Mouse (Mus musculus) liver, adult 2 months (tissue): ENCODE data around the gene Olfr1441. TPM values are rescaled to one million over a fixed set of nuclear protein-coding genes. Genes with fewer than 3 reads are reported as not detected.

Experiments
- DNase-seq: peaks from one replicate; pipeline ENCODE4 v3.0.0-alpha.2; 2011; ENCODE audit warnings: low read depth, low spot score; ENCODE audit errors: extremely low read depth
- H3K27ac ChIP-seq: fragments of 200-500 bp; replicated peaks from 2 replicates; pipeline ENCODE4 v1.5.1; 2012; ENCODE audit warnings: low read depth, mild to moderate bottlenecking, control low read depth, inconsistent platforms, low read length; ENCODE audit not compliant: insufficient read depth
- H3K27me3 ChIP-seq: fragments of 200-500 bp; 2 replicates; pipeline ENCODE4 v1.6.1; 2012; ENCODE audit warnings: mild to moderate bottlenecking, moderate library complexity, low read length, inconsistent platforms; ENCODE audit not compliant: control insufficient read depth, insufficient read depth
- H3K36me3 ChIP-seq: fragments of 200-500 bp; 2 replicates; pipeline ENCODE4 v1.6.1; 2012; ENCODE audit warnings: low read length, inconsistent platforms; ENCODE audit not compliant: control insufficient read depth, insufficient read depth
- H3K4me1 ChIP-seq: fragments of 200-500 bp; 2 replicates; pipeline ENCODE4 v1.6.1; 2011; ENCODE audit warnings: low read length; ENCODE audit not compliant: control insufficient read depth, insufficient read depth
- H3K4me3 ChIP-seq: fragments of 200-500 bp; 2 replicates; pipeline ENCODE4 v1.5.1; 2011; ENCODE audit warnings: low read depth, mild to moderate bottlenecking, control low read depth, low read length, moderate library complexity; ENCODE audit not compliant: insufficient read depth
- H3K79me2 ChIP-seq: fragments of 200-500 bp; 2 replicates; pipeline ENCODE4 v1.6.1; 2012; ENCODE audit warnings: inconsistent platforms, mild to moderate bottlenecking, low read length, moderate library complexity; ENCODE audit not compliant: control insufficient read depth, insufficient read depth
- H3K9ac ChIP-seq: fragments of 200-500 bp; 2 replicates; pipeline ENCODE4 v1.6.1; 2012; ENCODE audit warnings: low read depth, mild to moderate bottlenecking, control low read depth, inconsistent platforms, low read length
- CTCF ChIP-seq: fragments of 200-500 bp; IDR thresholded peaks from 2 replicates; pipeline ENCODE4 v1.5.1; 2011; ENCODE audit warnings: low read depth, low read length, control low read depth
- POLR2A ChIP-seq: fragments of 200-500 bp; IDR thresholded peaks from 2 replicates; pipeline ENCODE4 v1.6.1; 2011; ENCODE audit warnings: low read length, control low read depth; ENCODE audit not compliant: insufficient read depth; ENCODE audit errors: extremely low read depth
- WGBS: fragments of 180-500 bp; shearing (Covaris S2); methylation state at CpG from one replicate; pipeline ENCODE4 v1.1.7; 2018; 5-methylcytosine and 5-hydroxymethylcytosine counted together
- polyA plus RNA-seq: library from polyadenylated mRNA; depleted of rRNA; stranded (reverse); fragments of >200 nt; gene quantifications from 2 replicates; pipeline ENCODE4 v1.2.3, GENCODE M21; 2012; rRNA removed
- total RNA-seq: library from RNA; depleted of rRNA; stranded (reverse); fragments of >200 nt; gene quantifications from 2 replicates; pipeline ENCODE4 v1.2.3, GENCODE M21; 2014; rRNA removed

The Olfr1441 gene
- total RNA-seq = not detected in 2 replicates
- not detected in 2 replicates for polyA plus RNA-seq

DNA sequence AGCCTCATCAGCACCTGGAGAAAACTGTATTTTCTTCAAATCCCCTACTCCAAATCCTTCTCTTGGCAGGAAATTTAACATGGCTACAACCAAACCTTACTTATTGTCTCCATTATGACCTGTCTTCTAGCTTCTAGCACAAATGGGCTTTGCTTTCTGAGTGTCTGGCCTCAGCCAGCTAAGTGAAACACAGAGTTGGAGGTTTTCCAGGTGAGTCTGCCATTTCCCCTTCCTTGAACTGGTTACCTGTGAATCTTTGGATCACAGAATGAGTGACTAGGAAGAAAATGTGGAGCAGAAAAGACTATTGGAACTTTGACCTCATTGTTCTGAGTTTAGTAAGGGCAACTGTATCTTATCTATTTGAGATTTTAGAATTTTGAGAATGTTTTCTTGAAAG is at the start of gene Olfr1441:
Olfr1441 (plus strand) TSS at position 73 of the 400 bp plus-strand sequence.
- no peak within 1 kb of the TSS for H3K27ac ChIP-seq
- no peaks in the 10 kb centered on the region for H3K36me3 ChIP-seq
- H3K9ac ChIP-seq = no peak within 1 kb of the TSS
- no peaks in the 10 kb centered on the region for H3K4me1 ChIP-seq
- TF ChIP-seq CTCF (no peak), POLR2A (no peak)
- no peak for DNase-seq
- H3K27me3 ChIP-seq = no peaks in the 10 kb centered on the region; the same call in 1 of the 2 replicates
- no peak within 1 kb of the TSS for H3K4me3 ChIP-seq
- H3K79me2 ChIP-seq = no peaks in the 10 kb centered on the region

GRCm38 (mm10) chr19:12373004-12373403 is 44.2 kb upstream of the Olfr1441 start:
- no peak for DNase-seq
- Histone ChIP-seq H3K9ac (no peak overlapping the region), H3K79me2 (no peaks in the 10 kb centered on the region), H3K4me3 (no peak overlapping the region), H3K4me1 (no peaks in the 10 kb centered on the region), H3K27ac (no peak overlapping the region), H3K36me3 (no peaks in the 10 kb centered on the region), H3K27me3 (no peaks in the 10 kb centered on the region)
- WGBS = 69% methylated on average over 3 of the region's 3 CpGs
- TF ChIP-seq POLR2A (no peak), CTCF (no peak)

DNA sequence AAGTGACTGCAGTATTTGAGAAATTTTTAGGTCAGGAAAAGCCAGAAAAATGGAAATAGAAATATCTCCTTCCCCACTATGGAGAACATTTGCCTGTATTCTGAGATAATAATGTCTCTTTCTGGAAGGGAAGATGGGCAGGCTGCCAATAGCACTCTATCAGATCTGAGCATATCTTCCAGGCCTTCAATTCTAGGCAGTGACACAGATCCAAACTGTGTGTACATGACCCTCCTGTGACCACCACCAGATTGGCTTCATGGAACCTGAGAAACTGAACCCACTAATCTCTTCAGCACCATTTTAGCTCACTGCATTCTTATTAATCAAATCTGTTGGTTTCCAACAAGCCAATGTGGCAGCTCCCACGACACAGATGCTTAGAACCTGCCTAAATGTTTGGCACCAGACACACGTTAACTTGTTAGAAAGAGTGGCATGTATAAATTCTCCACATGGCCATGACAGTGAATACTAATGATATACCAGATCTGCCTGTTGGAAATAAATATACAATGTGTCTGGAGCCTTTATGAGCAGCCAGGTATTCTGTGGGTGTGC is 42.7 kb upstream of the Olfr1441 start:
- TF ChIP-seq POLR2A = no peak
- TF ChIP-seq CTCF = no peak
- WGBS = 59% methylated on average over 2 of the region's 2 CpGs
- no peaks in the 10 kb centered on the region for H3K36me3 ChIP-seq
- H3K4me3 ChIP-seq = no peak overlapping the region
- H3K27me3 ChIP-seq = no peaks in the 10 kb centered on the region
- DNase-seq = no peak
- H3K4me1 ChIP-seq = no peaks in the 10 kb centered on the region
- H3K9ac ChIP-seq = no peak overlapping the region
- no peak overlapping the region for H3K27ac ChIP-seq
- H3K79me2 ChIP-seq = no peaks in the 10 kb centered on the region

GRCm38 (mm10) chr19:12386979-12387378 is 30.3 kb upstream of the Olfr1441 start, which contains the start of gene Olfr1440:
Gene Olfr1440, plus strand, starts transcription at chr19:12387279.
- Histone ChIP-seq H3K36me3 (no peaks in the 10 kb centered on the region), H3K4me3 (no peak within 1 kb of the TSS), H3K79me2 (no peaks in the 10 kb centered on the region), H3K4me1 (no peaks in the 10 kb centered on the region), H3K27me3 (no peaks in the 10 kb centered on the region), H3K27ac (no peak within 1 kb of the TSS), H3K9ac (no peak within 1 kb of the TSS)
- no peak for DNase-seq
- TF ChIP-seq CTCF (no peak), POLR2A (no peak)
- 85% methylated on average over 2 of the region's 2 CpGs for WGBS

GRCm38 (mm10) chr19:12413737-12414136 is 3.5 kb upstream of the Olfr1441 start:
- H3K4me3 ChIP-seq = no peak overlapping the region
- TF ChIP-seq CTCF (no peak), POLR2A (no peak)
- H3K36me3 ChIP-seq = no peaks in the 10 kb centered on the region

DNA sequence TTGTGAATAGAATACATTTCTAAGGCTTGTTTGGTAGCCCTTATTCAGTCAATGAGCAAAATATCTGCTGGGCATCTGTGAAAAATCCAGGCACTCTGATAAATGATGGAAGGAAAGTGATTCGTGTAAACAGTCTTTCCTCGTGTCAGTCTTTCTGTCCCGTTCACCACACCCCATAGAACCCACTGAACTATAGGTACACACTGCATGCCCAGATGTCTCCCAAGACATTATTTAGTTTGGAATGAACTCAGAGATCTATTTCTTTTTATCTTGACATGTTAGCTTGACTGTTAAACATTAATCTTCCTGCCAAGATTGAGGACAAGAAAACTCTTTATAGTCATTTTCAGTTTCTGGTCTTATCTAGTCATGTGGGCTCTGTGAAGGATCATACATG is 1.1 kb downstream of the Olfr1441 start:
- no peak overlapping the region for H3K4me3 ChIP-seq
- no peaks in the 10 kb centered on the region for H3K4me1 ChIP-seq
- TF ChIP-seq POLR2A (no peak), CTCF (no peak)
- H3K27ac ChIP-seq = no peak overlapping the region
- H3K79me2 ChIP-seq = no peaks in the 10 kb centered on the region
- H3K27me3 ChIP-seq = no peaks in the 10 kb centered on the region; the same call in 1 of the 2 replicates
- WGBS = 33% methylated on average over 3 of the region's 3 CpGs
- no peaks in the 10 kb centered on the region for H3K36me3 ChIP-seq
- H3K9ac ChIP-seq = no peak overlapping the region
- DNase-seq = no peak

More at GRCm38 (mm10) chr19:12413737-12414136, 3.5 kb upstream of the Olfr1441 start:
- Histone ChIP-seq H3K4me1 (no peaks in the 10 kb centered on the region), H3K79me2 (no peaks in the 10 kb centered on the region), H3K9ac (no peak overlapping the region), H3K27ac (no peak overlapping the region), H3K27me3 (no peaks in the 10 kb centered on the region)
- no peak for DNase-seq
